Mouse (Mus musculus) liver, adult 2 months (tissue): ENCODE data around the gene Slc47a1. TPM values are rescaled to one million over a fixed set of nuclear protein-coding genes. Genes with fewer than 3 reads are reported as not detected.
A peak's percentile ranks its signal among the peaks of the same experiment; 100 is the strongest.
"Not testable (repeated sequence)": the region's sequence is repeated elsewhere in the genome, so short reads cannot be mapped to it uniquely, and the experiment has no call there.

Source experiments
- DNase-seq: peaks from one replicate; pipeline ENCODE4 v3.0.0-alpha.2; 2011; ENCODE audit warnings: low read depth, low spot score; ENCODE audit errors: extremely low read depth
- H3K27ac ChIP-seq: fragments of 200-500 bp; replicated peaks from 2 replicates; pipeline ENCODE4 v1.5.1; 2012; ENCODE audit warnings: low read depth, mild to moderate bottlenecking, control low read depth, inconsistent platforms, low read length; ENCODE audit not compliant: insufficient read depth
- H3K27me3 ChIP-seq: fragments of 200-500 bp; 2 replicates; pipeline ENCODE4 v1.6.1; 2012; ENCODE audit warnings: mild to moderate bottlenecking, moderate library complexity, low read length, inconsistent platforms; ENCODE audit not compliant: control insufficient read depth, insufficient read depth
- H3K36me3 ChIP-seq: fragments of 200-500 bp; 2 replicates; pipeline ENCODE4 v1.6.1; 2012; ENCODE audit warnings: low read length, inconsistent platforms; ENCODE audit not compliant: control insufficient read depth, insufficient read depth
- H3K4me1 ChIP-seq: fragments of 200-500 bp; 2 replicates; pipeline ENCODE4 v1.6.1; 2011; ENCODE audit warnings: low read length; ENCODE audit not compliant: control insufficient read depth, insufficient read depth
- H3K4me3 ChIP-seq: fragments of 200-500 bp; 2 replicates; pipeline ENCODE4 v1.5.1; 2011; ENCODE audit warnings: low read depth, mild to moderate bottlenecking, control low read depth, low read length, moderate library complexity; ENCODE audit not compliant: insufficient read depth
- H3K79me2 ChIP-seq: fragments of 200-500 bp; 2 replicates; pipeline ENCODE4 v1.6.1; 2012; ENCODE audit warnings: inconsistent platforms, mild to moderate bottlenecking, low read length, moderate library complexity; ENCODE audit not compliant: control insufficient read depth, insufficient read depth
- H3K9ac ChIP-seq: fragments of 200-500 bp; 2 replicates; pipeline ENCODE4 v1.6.1; 2012; ENCODE audit warnings: low read depth, mild to moderate bottlenecking, control low read depth, inconsistent platforms, low read length
- CTCF ChIP-seq: fragments of 200-500 bp; IDR thresholded peaks from 2 replicates; pipeline ENCODE4 v1.5.1; 2011; ENCODE audit warnings: low read depth, low read length, control low read depth
- POLR2A ChIP-seq: fragments of 200-500 bp; IDR thresholded peaks from 2 replicates; pipeline ENCODE4 v1.6.1; 2011; ENCODE audit warnings: low read length, control low read depth; ENCODE audit not compliant: insufficient read depth; ENCODE audit errors: extremely low read depth
- WGBS: fragments of 180-500 bp; shearing (Covaris S2); methylation state at CpG from one replicate; pipeline ENCODE4 v1.1.7; 2018; 5-methylcytosine and 5-hydroxymethylcytosine counted together
- polyA plus RNA-seq: library from polyadenylated mRNA; depleted of rRNA; stranded (reverse); fragments of >200 nt; gene quantifications from 2 replicates; pipeline ENCODE4 v1.2.3, GENCODE M21; 2012
- total RNA-seq: library from RNA; depleted of rRNA; stranded (reverse); fragments of >200 nt; gene quantifications from 2 replicates; pipeline ENCODE4 v1.2.3, GENCODE M21; 2014

Slc47a1 gene
- total and polyA plus RNA-seq, 2 experiments, result 151 to 169 TPM

- H3K4me3 ChIP-seq, result no peak overlapping the region
- H3K27me3 ChIP-seq, result 0 out of 2 replicates have a peak, but pooled peaks cover 2% of the 10 kb centered on the region
- 80% methylated on average over 12 of the region's 12 CpGs for WGBS
- no peak overlapping the region for H3K9ac ChIP-seq
- H3K27ac ChIP-seq, result no peak overlapping the region
- no peaks in the 10 kb centered on the region for H3K36me3 ChIP-seq
- no peak for DNase-seq
- H3K79me2 ChIP-seq, result no peaks in the 10 kb centered on the region
- TF ChIP-seq POLR2A, result no peak
- TF ChIP-seq CTCF, result no peak
- no peaks in the 10 kb centered on the region for H3K4me1 ChIP-seq
These were observed 68.3 kb downstream of the Slc47a1 start for GRCm38 (mm10) chr11:61309831-61310230.

GRCm38 (mm10) chr11:61307795-61308194 is 70.3 kb downstream of the Slc47a1 start:
- H3K36me3 ChIP-seq, result no peaks in the 10 kb centered on the region
- TF ChIP-seq CTCF (no peak), POLR2A (no peak)
- H3K79me2 ChIP-seq, result no peaks in the 10 kb centered on the region
- no peak overlapping the region for H3K9ac ChIP-seq
- no peak overlapping the region for H3K27ac ChIP-seq
- no peaks in the 10 kb centered on the region for H3K4me1 ChIP-seq
- WGBS, result 44% methylated on average over 7 of the region's 7 CpGs
- DNase-seq, result peak; percentile 18
- no peak overlapping the region for H3K4me3 ChIP-seq
- no peaks in the 10 kb centered on the region for H3K27me3 ChIP-seq

GRCm38 (mm10) chr11:61305377-61305776 is 72.8 kb downstream of the Slc47a1 start:
- Histone ChIP-seq H3K27ac (no peak overlapping the region), H3K4me3 (no peak overlapping the region), H3K79me2 (no peaks in the 10 kb centered on the region), H3K9ac (no peak overlapping the region), H3K4me1 (no peaks in the 10 kb centered on the region), H3K27me3 (no peaks in the 10 kb centered on the region), H3K36me3 (no peaks in the 10 kb centered on the region)
- DNase-seq, result peak; percentile 77
- WGBS, result 66% methylated on average over 4 of the region's 4 CpGs
- no peak for TF ChIP-seq POLR2A
- TF ChIP-seq CTCF, result peak; percentile 41

DNA sequence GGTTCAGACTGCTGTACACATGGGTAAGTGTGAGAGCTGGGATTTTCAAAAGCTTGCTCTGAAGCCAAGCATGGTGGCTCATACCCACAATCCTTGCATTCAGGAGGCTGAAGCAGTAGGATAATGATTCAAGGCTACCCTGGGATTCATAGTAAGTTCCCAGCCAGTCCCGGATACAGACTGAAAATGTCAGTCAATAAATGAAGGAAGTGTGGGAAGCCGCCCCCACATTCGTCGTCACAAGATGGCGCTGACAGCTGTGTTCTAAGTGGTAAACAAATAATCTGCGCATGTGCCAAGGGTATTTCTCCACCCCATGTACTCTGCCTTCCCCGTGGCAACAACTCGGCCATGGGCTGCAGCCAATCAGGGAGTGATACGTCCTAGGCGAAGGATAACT is 73.6 kb downstream of the Slc47a1 start:
- peak; percentile 43 for DNase-seq
- WGBS, result 65% methylated on average over 7 of the region's 10 CpGs
- H3K27ac ChIP-seq, H3K79me2 ChIP-seq, H3K36me3 ChIP-seq, H3K4me3 ChIP-seq, H3K27me3 ChIP-seq, H3K9ac ChIP-seq, H3K4me1 ChIP-seq: not testable (repeated sequence)

DNA sequence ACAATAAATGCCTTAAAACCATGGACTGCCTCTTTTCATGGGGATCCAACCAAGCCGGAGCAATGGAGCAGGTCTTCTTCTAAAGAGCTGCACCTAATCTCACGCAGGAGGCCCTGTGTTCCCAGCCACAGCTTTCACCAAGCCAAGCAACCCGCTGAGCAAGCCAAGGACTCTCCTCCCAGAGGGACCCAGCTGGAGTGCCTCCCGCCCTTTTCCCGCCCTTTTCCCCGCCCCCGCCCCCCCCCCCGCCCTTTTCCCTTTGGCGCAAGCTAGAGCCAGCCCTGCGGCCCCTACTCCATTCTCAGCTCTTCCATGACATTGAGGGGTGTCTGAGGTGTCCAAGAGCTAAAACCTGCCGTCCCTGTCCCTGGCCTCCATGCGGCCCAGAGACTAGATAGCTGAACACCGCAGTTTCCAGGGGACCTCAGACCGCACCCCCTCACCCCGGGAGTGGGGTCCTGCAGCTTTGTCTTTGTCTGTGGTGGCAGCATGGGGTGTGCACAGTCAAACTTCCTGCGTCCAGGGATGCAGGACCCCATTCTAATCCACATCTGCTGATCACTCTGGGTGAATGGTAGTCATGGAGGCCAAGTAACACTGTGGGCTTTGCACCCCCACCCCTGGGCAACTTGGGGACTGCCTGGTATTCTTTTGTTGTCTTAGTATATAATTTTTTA is 77.3 kb downstream of the Slc47a1 start:
- Histone ChIP-seq H3K36me3 (no peaks in the 10 kb centered on the region), H3K27ac (no peak overlapping the region; the same call in 1 of the 2 replicates), H3K9ac (peak overlapping the region; percentile 63), H3K79me2 (no peaks in the 10 kb centered on the region), H3K27me3 (peaks cover under 1% of the 10 kb centered on the region; the same call in 1 of the 2 replicates), H3K4me1 (no peaks in the 10 kb centered on the region), H3K4me3 (peak overlapping the region; percentile 51)
- 61% methylated on average over 15 of the region's 16 CpGs for WGBS
- no peak for TF ChIP-seq POLR2A
- TF ChIP-seq CTCF, result no peak
- peak; percentile 9 for DNase-seq

GRCm38 (mm10) chr11:61300205-61300604 is 77.9 kb downstream of the Slc47a1 start:
- Histone ChIP-seq H3K4me3 (no peak overlapping the region), H3K79me2 (no peaks in the 10 kb centered on the region), H3K4me1 (no peaks in the 10 kb centered on the region), H3K9ac (no peak overlapping the region), H3K27me3 (peaks cover 3% of the 10 kb centered on the region; the same call in 1 of the 2 replicates), H3K27ac (no peak overlapping the region), H3K36me3 (no peaks in the 10 kb centered on the region)
- DNase-seq, result peak; percentile 17
- 41% methylated on average over 3 of the region's 3 CpGs for WGBS
- TF ChIP-seq POLR2A, result no peak
- no peak for TF ChIP-seq CTCF
